Mouse (Mus musculus) A20 (cell line): ENCODE data around the gene 5330417C22Rik.
"Not testable (repeated sequence)": the region's sequence is repeated elsewhere in the genome, so short reads cannot be mapped to it uniquely, and the experiment has no call there.

Experiments
- DNase-seq: peaks from one replicate; pipeline ENCODE4 v3.0.0-alpha.2; 2011; ENCODE audit warnings: low read depth, low spot score

The 5330417C22Rik gene

DNA sequence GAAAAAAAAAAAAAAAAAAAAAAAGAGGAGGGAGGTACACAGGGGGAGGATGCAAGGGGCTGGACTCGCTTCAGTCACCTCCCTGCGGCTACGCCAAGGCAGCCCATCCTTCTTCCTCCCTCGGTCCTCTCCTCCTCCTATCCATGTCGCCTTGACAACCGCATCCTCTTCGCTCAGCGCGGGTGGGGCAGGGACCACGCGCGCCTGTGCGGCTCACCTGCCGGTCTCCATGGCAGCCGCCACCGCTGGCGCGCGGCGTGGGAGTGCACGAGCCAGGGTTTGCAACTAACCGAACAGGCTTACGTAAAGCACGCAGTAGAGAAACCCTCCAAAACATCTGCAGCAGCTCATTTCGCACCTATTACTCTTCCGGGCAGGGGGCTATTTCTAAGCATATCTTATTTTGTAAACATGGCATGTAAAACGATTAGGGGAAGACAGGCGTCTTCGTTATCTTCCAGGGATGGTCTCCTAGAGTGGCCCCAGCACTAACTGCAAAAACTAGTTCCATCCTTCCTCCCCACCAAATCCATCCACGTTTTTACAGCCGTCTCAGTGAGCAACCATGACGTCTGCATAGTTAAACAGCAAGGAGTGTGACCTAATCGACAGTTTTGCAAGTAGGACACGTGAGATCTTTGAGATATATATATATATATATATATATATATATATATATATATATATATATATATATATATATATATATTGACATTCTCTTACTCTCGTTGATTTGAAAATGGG is at the start of gene 5330417C22Rik:
TSS of gene 5330417C22Rik (minus strand) at position 20 of the 744 bp plus-strand sequence.
- DNase-seq = peak; percentile 6

DNA sequence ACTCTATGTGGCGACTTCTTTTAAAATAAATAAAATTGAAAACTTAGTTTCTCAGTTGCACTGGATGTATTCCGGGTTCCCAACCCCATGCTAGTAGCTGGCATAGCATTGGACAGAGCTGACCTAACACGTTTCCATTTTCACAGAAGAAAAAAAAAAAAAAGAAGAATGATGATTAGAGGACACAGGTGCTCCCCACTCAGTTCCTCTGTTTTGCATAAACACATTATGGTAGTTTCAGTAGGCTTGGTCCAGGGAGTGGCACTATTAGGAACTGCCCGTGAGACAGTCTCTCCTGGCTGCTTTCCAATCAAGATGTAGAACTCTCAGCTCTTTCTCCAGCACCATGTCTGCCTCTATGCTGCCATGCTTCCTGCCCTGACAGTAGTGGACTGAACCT is 48.2 kb upstream of the 5330417C22Rik start:
- DNase-seq = peak; percentile 64

DNA sequence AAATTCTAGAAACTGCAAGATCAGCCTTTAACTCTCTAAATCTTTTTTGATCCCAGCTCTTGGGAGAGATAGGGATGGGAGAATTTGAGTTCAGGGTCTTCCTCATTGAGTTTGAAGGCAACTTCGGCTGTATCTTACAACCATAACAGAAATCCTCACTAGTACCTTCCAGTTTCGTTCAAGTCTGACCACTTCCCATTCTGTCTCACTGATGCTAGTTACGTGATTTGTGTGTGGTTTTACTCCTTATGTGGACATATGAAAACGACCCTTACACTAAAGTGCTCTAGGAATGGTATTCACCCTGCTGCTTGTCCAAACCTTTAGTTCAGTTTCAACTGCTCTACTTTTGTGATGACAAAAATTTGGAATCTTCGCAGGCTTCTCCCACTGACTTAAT is 37.7 kb upstream of the 5330417C22Rik start:
- peak; percentile 63 for DNase-seq

DNA sequence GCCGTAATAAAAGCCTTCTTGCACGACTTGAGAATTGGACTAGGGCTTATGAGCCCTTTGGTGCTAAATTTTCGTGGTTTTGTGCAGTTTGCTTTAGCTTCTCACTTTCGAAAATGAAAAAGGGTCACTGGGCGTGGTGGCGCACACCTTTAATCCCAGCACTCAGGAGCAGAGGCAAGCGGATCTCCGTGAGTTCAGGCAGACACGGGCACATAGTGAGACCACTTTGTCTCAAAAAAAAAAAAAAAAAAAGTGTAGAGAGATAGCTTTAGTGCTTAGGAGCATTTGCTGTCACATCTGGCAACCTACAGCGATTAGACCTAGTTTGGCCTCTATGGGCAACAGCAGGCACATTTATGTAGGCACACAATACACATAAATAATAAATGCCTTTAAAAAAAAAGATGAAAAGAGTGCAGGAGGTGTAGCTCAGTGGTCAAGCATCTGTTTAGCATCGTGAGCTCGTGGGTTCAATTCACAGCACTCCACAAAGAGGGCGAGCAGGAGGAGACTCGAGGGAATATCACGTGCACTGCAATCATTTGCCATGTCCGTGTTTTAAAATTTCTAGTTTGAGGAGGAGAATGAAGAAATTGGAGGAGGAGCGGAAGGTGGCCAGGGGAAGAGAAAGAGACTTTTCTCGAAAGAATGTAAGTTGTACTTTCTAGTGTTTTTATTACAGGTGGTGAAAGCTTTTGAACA is 36.1 kb upstream of the 5330417C22Rik start:
- DNase-seq = peak; percentile 31

DNA sequence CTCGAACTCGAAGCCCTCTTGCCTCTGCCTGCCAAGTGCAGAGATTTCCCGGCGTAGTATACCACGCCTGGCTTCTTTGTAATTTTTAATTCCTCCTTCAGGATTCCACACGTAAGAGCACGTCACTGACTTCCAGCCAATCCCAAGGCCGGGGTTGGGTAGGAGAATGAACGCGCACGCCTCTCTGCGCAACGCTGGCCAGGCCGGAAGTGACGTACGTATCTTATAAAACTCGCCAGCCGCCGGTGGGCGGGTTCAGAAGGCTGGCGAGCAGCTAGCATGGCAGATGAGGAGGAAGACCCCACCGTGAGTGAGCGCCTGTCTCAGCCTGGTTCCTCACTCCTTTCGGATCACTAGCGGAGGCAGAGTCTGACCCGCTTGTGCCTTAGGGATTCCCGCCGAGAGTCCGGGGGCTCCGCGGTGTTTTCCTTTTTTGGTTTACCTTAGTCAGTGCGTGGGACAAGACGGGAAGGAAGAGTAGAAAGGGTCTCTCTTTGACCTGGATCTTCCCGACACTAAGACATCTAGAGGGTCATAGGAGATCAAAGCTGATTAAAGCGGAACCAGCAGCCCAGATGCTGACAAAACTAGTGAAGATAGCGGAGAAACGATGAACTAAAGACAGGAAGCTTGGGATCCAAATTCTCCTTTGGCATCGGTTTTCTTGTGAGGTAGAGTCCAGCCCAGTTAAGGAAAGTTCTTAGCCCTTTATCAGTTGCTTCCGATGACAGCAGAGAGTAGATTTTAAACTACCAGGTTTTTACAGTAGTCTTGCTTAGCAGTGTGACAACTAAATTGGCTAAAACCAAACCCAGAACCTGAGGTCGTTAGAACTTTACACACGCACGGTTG is 35.3 kb upstream of the 5330417C22Rik start, which contains the start of gene Taf13:
TSS of gene Taf13 (plus strand) at position 256 of the 852 bp plus-strand sequence.
- DNase-seq = peak; percentile 98

DNA sequence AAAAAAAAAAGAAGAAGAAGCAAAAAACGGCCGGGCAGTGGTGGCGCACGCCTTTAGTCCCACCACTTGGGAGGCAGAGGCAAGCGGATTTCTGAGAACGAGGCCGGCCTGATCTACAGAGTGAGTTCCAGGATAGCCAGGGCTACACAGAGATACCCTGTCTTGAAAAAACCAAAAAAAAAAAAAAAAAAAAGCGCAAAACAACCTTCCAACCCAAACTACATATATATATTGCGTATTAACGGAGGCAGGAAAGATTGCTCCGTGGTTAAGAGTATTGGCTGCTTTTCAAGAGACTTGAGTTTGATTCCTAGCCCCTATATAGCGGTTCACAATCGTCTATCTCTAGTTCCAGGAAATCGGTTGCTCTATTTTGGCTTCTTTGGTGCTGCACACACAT is 34.5 kb upstream of the 5330417C22Rik start:
- DNase-seq = no peak

DNA sequence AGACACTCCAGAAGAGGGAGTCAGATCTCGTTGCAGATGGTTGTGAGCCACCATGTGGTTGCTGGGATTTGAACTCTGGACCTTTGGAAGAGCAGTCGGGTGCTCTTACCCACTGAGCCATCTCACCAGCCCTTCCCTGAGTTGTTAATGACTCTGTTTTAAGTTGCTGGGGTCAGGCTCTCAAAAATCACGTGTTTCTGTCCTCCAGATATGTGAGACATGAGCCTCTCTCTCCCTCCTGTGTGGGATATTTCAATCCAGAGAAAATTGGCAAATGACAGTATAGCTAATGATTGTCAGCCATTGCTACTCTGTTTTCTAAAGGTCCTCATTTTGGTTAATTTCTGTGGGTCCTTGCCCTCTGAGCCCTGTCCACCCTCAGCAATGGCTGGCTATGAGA is 33.3 kb upstream of the 5330417C22Rik start:
- DNase-seq = not testable (repeated sequence)

DNA sequence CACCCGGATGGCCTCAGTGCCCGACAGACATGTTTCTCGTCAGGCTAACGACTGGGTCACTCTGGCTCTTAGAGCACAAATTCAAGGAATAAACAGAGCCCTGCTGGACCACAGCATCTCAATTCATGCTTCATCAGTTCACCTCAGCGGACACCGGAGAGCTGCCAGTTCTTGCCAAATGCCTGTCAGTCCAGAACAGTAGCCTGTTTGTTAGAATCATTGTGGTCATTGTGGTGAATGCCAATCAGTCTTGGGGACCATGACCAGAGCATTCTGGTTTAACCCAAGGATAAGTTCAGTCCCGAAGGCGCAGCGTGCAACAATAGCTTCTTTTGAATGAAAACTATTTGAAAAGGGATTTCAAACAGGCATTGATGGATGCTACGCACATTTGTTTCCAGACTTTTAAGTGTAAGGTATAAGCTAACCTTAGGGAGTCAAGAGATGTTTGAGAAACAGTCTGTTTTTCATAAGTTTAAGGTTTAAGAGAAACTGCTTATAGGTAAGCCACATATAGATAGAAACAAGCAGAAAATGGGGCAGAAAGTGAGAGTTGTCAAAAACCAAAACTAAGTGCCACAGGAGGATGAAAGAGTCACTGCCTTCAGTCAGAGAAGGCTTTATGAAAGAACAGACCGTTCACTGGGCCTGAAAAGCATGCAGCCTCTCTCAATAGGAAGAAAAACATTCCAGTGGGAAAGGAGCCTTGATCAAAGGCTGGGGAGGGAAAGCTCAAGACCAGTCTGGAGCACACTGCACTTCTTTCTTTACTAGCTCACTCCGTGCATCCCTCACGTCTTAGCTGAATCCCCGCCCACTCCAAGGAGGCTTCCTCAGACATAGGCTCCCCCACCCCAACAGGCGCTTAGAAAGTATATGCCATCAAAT is 31.9 kb upstream of the 5330417C22Rik start:
- DNase-seq = no peak

DNA sequence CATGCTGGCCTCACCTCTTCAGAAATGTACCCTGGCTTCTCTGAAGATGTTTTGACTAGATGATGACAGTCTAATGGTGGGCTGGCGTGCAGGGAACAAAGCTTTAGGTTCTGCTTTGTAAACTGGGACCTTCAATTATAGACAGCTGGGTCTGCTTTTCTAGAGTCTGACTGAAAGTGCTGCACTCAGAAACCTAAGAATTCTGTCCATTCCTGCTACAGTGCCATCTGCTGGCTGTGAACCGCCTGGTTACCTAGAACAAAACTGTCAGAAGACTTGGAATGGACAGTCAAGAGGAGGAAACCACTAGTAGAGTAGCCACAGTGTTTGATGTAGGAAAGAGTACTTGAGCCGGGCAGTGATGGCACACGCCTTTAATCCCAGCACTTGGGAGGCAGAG is 27.0 kb upstream of the 5330417C22Rik start:
- DNase-seq = peak; percentile 87

DNA sequence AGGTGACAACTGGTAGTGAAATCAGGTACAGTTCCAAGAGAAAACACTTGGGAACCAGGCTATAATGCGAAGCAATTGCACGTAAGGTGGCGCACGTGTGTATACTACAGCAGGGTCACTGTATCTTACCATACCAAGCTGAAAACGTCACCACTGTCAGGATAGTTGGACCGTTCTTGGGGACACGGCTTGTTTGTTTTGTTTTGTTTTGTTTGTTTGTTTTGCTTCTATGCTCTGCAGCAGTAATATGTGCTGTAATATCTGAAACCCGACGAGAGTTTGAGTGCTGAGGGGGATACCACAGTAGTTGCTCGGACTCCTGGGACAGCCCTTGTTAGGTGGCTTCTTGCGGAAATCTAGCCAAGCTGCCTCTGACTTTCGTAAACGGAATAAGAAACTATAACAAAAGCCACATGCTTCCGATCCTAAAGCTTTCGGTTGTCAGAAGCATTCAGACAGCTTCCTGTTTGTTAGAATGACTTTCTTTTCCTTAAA is 26.5 kb upstream of the 5330417C22Rik start:
- DNase-seq = no peak

DNA sequence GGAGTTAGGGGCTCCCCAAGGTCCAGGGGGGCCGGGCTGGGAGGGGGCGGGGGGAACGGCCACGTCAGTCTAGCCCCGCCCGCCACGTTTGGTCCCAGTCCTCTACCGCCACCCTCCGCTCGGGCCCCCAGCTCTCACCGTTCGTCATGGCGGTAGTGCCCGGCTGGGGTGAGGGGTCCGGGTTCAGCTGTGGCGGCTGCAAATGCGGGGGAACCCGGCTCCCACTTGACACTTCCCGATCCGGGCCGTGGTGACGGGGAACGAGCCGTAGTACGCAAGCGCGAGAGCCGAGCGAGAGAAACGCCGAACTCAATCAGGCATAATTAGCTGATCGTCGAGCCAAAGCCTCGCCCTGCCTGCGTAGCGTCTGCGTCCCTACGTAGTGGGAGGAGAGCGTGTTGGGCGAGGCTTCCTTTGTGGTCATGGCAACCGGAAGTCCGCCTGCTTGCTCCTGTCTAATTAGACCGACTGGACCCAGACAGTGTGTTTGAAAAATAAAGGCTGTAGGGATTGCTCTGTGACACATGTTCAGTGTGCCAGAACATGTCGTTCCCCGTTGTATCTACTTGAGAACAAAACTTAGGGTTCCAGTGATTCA is 25.9 kb upstream of the 5330417C22Rik start, which contains the start of gene Tmem167b:
TSS of gene Tmem167b (minus strand) at position 334 of the 598 bp plus-strand sequence.
- DNase-seq = peak; percentile 99

DNA sequence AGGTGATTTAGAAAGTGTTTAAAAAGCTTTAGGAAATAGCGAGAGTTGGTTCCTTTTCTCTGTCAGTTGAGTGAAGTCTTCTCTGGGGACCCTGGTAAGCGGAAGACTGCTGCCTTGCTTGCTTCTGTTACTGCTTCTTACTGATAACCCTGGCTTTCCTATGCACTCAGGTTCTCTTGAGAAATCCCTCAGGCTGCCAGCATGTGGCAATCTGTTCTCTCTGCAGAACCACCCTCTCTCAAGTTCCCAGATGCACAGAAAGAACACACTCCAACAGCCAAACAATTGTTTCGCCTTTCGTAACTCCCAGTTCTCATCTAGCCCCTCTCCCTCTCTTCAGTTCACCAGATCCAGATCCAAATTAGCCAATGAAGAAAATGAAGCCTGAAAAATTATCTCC is 21.6 kb upstream of the 5330417C22Rik start:
- no peak for DNase-seq

DNA sequence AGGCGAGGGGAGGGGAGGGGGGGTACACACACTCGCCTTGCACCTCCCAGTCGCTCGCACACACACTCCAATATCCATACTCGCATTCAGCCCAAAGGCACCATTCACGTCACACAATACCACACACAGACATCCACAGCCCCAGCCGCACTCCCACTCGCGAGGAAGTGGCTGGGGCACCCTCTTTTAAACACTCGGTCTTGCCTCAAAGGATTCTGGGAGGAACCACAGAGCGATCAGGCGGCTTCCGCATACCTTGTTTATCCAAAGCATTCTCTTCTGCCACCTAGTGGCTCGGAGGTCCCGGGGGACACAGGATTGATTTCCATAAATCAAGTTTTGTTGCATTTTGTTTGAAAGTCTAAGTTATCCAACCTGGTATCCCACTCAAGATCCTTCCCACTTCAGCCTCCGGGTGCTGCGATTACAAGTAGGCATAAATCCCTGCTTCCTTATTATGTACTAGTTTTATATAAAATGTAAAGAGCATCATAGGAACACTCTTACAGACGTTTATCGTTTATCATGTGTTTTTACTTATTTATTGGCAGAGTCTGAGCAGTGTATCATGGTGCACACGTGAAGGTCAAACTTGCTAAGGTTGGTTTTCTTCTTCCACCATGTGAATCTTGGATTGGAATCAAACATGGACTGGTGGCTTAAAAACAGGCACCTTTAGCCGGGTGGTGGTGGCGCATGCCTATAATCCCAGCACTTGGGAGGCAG is 18.4 kb upstream of the 5330417C22Rik start:
- peak; percentile 95 for DNase-seq

DNA sequence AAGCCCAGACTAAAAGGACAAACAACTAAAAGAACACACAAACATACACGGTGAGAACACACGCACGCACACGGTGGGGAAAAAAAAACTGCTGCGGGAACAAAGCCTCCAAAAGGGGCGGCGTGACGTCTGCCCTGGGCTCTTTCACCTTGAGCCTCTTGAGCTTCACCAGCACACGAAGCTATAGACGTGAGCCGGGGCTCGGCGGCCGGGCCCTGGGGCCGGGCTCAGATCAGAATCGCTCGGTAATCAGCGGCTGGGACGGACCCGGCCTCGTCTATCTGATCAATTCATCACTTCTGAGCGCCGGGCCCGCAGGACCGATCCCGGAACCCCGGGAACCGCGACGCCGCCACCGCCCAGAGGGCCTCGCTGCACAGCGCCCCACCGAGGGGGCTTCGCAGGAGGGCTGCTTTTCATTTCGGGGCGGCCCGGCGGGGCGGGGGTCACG is 17.8 kb upstream of the 5330417C22Rik start:
- DNase-seq = no peak

DNA sequence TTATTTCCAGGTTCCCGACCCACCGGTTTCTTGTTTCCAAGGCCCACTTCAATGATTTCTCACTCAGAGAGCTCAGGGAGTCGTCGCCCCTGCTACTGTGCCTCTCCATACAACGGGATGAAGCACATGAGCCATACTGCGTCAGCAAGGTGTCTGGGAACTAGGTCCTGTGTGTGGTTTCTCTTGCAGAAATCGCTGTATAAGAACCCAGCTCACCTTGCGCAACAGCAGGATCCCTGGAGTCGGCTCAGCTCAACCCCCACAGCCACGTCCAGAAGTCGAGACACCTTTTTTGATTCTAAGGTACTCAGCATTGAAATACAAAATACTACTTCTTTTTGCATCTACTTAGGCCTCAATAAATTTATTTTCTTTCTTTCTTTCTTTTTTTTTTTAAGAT is 6.0 kb upstream of the 5330417C22Rik start:
- DNase-seq = no peak

DNA sequence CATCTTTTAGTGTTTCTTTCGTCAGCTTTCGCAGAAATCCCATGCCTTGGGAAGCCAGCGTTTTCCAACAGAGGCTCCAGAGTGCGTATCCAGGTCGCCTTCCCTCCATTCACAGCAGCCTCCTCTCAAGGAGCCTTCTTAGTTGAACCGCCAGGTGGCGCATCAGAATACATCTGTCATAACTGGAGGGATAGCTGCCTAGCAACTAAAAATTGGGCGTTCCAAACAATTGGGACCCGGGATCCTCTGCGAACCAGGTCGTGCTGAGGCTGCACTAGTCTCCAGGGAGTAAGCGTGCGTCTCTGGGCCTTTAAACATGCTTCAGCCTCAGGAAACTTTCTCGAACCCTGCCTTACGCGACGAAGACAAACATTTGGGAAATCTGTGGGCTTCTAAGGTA is 967 bp upstream of the 5330417C22Rik start:
- DNase-seq = peak; percentile 79

DNA sequence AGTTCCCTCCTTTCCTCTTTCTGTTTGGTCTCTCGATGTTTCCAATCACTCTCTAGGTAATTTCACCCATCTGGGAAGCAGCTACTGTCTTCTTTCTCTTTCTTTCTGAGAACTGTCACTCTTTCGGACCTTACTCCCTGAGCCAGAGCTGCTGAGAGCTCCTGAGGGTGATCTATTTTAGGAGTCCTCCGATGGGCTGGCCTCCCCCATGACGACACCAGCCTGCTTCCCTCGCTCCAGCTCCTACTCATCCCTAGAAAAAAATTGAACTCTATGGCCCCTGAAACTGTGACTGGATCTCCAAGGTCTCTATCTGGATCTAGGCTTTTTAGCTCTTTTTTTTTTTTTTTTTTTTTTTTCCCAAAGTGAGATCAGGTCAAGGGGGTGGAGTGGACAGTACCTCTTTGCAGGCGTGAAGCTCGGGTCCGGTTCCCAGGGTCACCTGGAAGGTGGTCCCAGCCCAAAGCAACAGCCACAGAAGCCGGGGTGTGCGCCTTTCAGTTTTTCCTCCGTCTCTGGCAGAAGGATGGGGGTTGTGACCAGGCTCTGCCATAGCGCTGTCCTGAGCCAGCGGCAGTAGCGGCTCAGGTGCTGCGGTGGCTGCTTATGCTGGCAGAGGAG is 330 bp downstream of the 5330417C22Rik start:
- no peak for DNase-seq

DNA sequence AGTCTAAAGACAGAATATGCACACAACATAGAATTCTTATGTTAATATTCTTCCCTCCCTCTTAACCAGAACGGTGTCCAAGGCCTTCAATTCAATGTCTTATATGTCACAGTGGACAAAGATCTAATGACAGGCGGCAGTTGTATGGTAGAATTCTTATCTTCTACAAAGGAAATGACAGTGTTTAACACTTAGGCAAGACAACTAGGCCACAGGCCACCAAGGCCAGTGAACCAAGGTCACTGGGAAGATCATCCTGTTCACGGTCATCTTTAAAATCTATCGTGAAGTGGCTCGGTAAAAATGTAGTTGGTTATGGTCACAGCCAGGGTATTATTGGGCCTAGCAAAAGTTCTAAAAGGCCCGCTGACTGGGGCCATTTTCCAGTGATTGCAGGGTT is 2.4 kb downstream of the 5330417C22Rik start, which contains the start of gene 1700013F07Rik:
TSS of gene 1700013F07Rik (plus strand) at position 200 of the 400 bp plus-strand sequence.
- no peak for DNase-seq
